Mouse (Mus musculus) heart, embryonic 15.5 days (tissue): ENCODE results near the gene Exoc8. TPM values are rescaled to one million over a fixed set of nuclear protein-coding genes. Genes with fewer than 3 reads are reported as not detected.

Experiments
- ATAC-seq: fragments of 200-750 bp; cut with Nextera tagmentation; replicated peaks from 2 replicates; pipeline ENCODE4 v1.8.0; 2017; ENCODE audit warnings: low read depth, moderate TSS enrichment; ENCODE audit not compliant: insufficient number of reproducible peaks, insufficient read depth, low FRiP score
- H3K27ac ChIP-seq: fragments of 300-500 bp; sonication (generic); 2 replicates; pipeline ENCODE4 v1.5.1; 2015; ENCODE audit warnings: mild to moderate bottlenecking, inconsistent platforms
- H3K27me3 ChIP-seq: fragments of 300-500 bp; sonication (generic); 2 replicates; pipeline ENCODE4 v1.6.1; 2015; ENCODE audit warnings: inconsistent platforms
- H3K36me3 ChIP-seq: fragments of 300-500 bp; sonication (generic); 2 replicates; pipeline ENCODE4 v1.6.1; 2015; ENCODE audit warnings: mild to moderate bottlenecking, inconsistent platforms
- H3K4me1 ChIP-seq: fragments of 300-500 bp; sonication (generic); replicated peaks from 2 replicates; pipeline ENCODE4 v1.6.1; 2015; ENCODE audit warnings: inconsistent platforms
- H3K4me2 ChIP-seq: fragments of 300-500 bp; sonication (generic); 2 replicates; pipeline ENCODE4 v1.6.1; 2015; ENCODE audit warnings: inconsistent platforms, mild to moderate bottlenecking, moderate library complexity
- H3K4me3 ChIP-seq: fragments of 300-500 bp; sonication (generic); 2 replicates; pipeline ENCODE4 v1.5.1; 2015; ENCODE audit warnings: mild to moderate bottlenecking, inconsistent platforms
- H3K9ac ChIP-seq: fragments of 300-500 bp; sonication (generic); 2 replicates; pipeline ENCODE4 v1.6.1; 2015; ENCODE audit warnings: mild to moderate bottlenecking, inconsistent platforms
- H3K9me3 ChIP-seq: fragments of 300-500 bp; sonication (generic); replicated peaks from 2 replicates; pipeline ENCODE4 v1.6.1; 2016; ENCODE audit warnings: inconsistent platforms
- WGBS: fragments of 180-500 bp; shearing (Covaris S2); methylation state at CpG from one replicate; pipeline ENCODE4 v1.1.7; 2015; ENCODE audit warnings: mixed read lengths; 5-methylcytosine and 5-hydroxymethylcytosine counted together
- polyA plus RNA-seq: library from polyadenylated mRNA; unstranded; fragments of >200 nt; fragmentation: Nextera tagmentation; extraction: Ambion mirVana; gene quantifications from 2 replicates; pipeline ENCODE4 v1.2.1, GENCODE M21; 2015

Exoc8 gene
- polyA plus RNA-seq, 1 experiment from 2014 or later = 6.5 TPM

DNA sequence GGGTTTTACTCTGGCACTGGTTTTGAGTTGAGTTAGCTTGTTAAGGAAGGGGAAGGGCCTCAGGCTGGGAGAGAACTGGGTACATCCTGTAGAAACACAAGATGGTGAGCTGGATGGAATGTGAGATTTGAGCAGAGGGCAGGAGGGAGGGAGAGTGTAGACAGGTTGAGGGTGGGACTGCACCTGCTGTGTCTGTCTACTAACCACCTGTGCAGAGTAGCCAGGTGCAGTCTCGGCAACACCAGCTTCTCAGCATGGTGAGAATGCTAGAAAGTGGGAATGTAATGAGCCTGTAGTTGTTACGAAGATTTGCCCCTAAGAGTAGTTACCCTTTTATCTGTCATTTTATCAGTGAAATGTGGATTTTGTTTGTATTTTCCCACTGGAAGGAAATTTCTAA is 8.0 kb upstream of the Exoc8 start:
- Histone ChIP-seq H3K4me2 (no peak overlapping the region), H3K9me3 (no peaks in the 10 kb centered on the region), H3K4me3 (no peak overlapping the region), H3K27me3 (no peaks in the 10 kb centered on the region), H3K4me1 (peaks cover 12% of the 10 kb centered on the region), H3K27ac (no peak overlapping the region), H3K36me3 (peaks cover 67% of the 10 kb centered on the region), H3K9ac (no peak overlapping the region)
- ATAC-seq = no peak
- 87% methylated on average over 2 of the region's 2 CpGs for WGBS

DNA sequence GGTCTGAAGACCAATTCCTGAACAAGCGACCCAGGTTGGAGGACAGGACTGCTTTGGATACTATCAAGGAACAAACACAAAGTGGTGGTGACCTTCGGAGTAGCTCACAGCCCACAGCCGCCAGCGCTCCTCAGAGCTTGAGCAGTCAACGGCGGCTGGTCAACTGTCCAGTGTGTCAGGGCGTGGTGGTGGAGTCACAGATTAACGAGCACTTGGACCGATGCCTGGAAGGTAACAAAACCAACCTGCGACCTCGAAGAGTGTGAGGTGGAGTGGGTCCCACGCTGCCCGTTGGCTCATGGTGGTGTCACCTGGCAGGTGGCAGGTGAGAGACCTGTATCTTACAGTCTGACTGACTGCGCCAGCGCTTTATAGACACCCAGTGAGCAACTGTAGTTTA is 5.7 kb upstream of the Exoc8 start:
- H3K27ac ChIP-seq = no peak overlapping the region
- H3K9me3 ChIP-seq = no peaks in the 10 kb centered on the region
- H3K27me3 ChIP-seq = no peaks in the 10 kb centered on the region
- no peak overlapping the region for H3K4me2 ChIP-seq
- no peak for ATAC-seq
- H3K4me1 ChIP-seq = peaks cover 14% of the 10 kb centered on the region
- no peak overlapping the region for H3K9ac ChIP-seq
- H3K36me3 ChIP-seq = peaks cover 74% of the 10 kb centered on the region
- no peak overlapping the region for H3K4me3 ChIP-seq
- WGBS = 91% methylated on average over 15 of the region's 15 CpGs

DNA sequence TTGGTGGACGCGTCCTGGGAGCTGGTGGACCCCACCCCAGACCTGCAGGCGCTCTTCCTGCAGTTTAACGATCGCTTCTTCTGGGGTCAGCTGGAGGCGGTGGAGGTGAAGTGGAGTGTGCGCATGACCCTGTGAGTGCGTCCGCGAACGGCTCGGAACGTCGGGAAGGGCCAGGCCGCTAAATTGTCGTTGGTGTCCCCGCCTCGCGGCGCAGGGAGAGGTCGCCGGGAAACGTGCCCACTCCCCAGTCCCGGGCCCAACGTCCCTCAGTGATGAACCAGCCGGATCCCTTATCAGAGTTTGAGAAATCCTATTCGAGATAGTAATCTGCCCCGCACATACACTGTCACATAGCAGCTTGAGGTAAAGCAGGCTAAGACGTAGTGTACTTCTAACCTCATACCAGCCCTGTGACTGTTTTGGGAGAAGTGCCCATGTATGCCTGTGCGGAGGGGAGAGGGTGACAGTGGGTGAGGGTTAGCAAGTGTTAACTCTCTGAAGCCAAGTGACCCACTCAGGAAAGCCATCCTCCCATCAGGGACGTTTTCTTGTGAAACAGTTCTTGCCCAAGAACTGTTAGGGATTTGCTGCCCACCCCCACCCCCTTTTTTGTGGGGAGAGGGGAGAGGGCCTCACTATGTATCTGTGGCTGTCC is 873 bp upstream of the Exoc8 start:
- Histone ChIP-seq H3K27me3 (no peaks in the 10 kb centered on the region), H3K4me3 (peak overlapping the region; percentile 93), H3K4me1 (peaks cover 35% of the 10 kb centered on the region), H3K4me2 (peak overlapping the region; percentile 97), H3K36me3 (peaks cover 50% of the 10 kb centered on the region), H3K9ac (peak overlapping the region; percentile 87), H3K27ac (peak overlapping the region; percentile 70), H3K9me3 (no peaks in the 10 kb centered on the region)
- no peak for ATAC-seq
- 4% methylated on average over 31 of the region's 31 CpGs for WGBS

DNA sequence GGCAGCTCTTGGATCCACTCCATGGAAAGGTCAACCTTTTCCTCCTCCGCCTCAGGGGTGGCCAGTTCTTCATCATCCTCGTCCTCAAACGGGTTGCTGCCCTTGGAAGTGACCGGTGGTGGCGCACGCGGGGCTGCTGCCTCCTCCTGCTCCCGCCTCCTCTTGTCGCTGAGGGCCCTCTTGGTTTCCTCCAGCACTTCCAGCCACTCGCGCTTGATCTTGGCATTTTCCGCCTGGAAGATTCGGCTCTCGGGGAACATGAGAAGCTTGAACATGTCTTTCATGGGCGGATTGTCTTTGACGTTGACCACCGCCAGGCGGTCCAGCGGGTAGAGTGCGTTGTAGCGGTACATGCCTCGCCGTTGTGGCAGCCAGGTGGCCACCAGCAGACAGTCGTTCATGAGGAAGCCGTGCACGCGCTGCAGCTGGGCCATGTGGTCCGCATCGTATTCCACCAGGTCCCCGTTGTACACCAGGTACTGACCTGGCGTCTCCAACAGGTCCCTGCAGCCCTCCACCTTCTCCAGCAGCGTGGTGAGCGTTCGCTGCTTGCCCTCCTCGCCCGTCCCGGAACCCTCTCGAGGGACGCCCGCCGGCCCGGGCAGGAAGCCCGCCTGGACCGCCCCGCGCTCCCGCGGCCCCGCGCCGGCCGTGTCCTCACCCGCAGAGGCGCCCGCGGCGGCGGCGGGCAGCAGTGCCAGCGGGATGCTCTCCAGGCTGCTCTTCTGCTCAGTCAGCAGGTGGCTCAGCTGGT is 696 bp downstream of the Exoc8 start:
- Histone ChIP-seq H3K4me1 (peaks cover 35% of the 10 kb centered on the region), H3K36me3 (peaks cover 35% of the 10 kb centered on the region)
- WGBS = under 1% methylated on average over 60 of the region's 60 CpGs

DNA sequence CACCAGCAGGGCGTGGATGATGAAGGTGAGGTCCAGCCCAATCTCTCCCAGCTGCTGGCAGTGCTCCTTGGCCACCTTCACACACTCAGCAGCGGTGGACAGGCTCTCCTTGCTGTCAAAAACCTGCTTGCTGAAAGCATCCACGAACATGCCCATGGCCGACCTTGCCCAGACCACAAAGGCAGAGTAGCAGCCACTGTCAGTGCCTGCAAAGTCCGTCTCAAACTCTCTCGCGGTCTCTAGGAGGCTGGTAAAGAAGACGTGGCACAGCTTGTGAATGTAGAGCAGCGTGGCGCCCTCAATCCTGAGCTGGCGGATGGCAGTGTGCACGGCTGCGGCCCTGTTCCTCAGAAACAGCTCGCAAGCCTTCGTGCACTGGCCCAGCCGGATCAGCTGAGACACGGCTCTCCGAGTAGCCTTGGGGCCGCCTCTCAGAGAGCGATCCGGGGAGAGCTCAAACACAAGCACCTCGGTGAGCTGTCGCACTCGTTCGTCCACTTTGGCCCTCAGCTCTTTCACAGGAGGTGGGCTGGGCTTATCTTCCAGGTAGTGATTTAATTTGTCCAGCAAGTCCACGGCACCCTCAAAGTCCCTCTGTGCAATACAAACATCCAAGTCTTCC is 1.4 kb downstream of the Exoc8 start:
- no peak for ATAC-seq
- Histone ChIP-seq H3K4me2 (peak overlapping the region; percentile 97), H3K9ac (0 out of 2 replicates have a peak overlapping the region, but pooled peaks have one; percentile 2), H3K4me1 (peaks cover 35% of the 10 kb centered on the region), H3K4me3 (peak overlapping the region; percentile 93), H3K27ac (peak overlapping the region; percentile 85), H3K9me3 (no peaks in the 10 kb centered on the region), H3K27me3 (no peaks in the 10 kb centered on the region), H3K36me3 (peaks cover 38% of the 10 kb centered on the region)
- 78% methylated on average over 26 of the region's 26 CpGs for WGBS

More for the DNA sequence above, 696 bp downstream of the Exoc8 start:
- peak overlapping the region; percentile 89 for H3K9ac ChIP-seq
- no peaks in the 10 kb centered on the region for H3K9me3 ChIP-seq
- ATAC-seq = peak; percentile 19
- no peaks in the 10 kb centered on the region for H3K27me3 ChIP-seq
- peak overlapping the region; percentile 97 for H3K4me2 ChIP-seq
- peak overlapping the region; percentile 85 for H3K27ac ChIP-seq
- H3K4me3 ChIP-seq = peak overlapping the region; percentile 93

DNA sequence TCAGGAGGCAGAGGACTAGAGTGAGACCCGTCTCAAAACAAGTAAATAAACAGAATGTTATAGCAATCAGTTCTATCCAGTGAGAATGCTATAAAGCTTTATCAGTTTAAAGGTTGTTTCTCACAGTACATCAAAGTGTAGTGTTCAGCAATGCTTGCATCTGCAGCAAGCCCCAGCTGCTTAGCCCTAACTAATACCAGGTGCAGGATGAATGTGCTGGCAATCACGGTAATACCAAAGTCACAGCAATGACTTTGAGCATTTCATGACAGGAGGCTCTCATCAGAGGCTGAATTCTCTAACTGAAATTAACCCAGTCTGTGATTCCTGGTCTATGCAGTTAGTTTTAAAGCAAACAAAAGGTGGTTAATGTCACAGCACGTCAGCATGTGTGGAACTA is 4.9 kb downstream of the Exoc8 start:
- no peak overlapping the region for H3K27ac ChIP-seq
- no peak overlapping the region for H3K4me2 ChIP-seq
- 65% methylated on average over 3 of the region's 3 CpGs for WGBS
- peaks cover 26% of the 10 kb centered on the region for H3K4me1 ChIP-seq
- no peak overlapping the region for H3K4me3 ChIP-seq
- H3K27me3 ChIP-seq = no peaks in the 10 kb centered on the region
- no peak for ATAC-seq
- peaks cover 50% of the 10 kb centered on the region for H3K36me3 ChIP-seq
- no peaks in the 10 kb centered on the region for H3K9me3 ChIP-seq
- no peak overlapping the region for H3K9ac ChIP-seq

DNA sequence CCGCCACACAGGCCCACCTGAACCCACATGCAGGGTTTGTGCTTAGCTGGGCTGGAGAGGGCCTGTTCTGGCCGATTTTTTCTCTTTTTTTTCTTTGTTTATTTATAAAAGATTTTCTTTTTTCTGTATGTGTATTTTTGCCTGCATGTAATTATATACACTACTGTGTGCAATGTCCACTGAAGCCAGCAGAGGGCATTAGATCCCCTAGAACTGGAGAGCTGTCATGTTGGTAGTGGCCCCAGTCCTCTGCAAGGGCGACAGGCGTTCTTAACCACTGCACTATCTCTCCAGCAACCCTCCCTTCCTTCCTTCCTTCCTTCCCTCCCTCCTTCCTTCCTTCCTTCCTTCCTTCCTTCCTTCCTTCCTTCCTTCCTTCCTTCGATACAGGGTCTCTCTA is 9.1 kb downstream of the Exoc8 start:
- ATAC-seq = no peak
- H3K27ac ChIP-seq = no peak overlapping the region
- H3K4me2 ChIP-seq = no peak overlapping the region
- H3K4me3 ChIP-seq = no peak overlapping the region
- H3K36me3 ChIP-seq = peaks cover 78% of the 10 kb centered on the region
- H3K9me3 ChIP-seq = no peaks in the 10 kb centered on the region
- H3K4me1 ChIP-seq = no peaks in the 10 kb centered on the region
- no peaks in the 10 kb centered on the region for H3K27me3 ChIP-seq
- no peak overlapping the region for H3K9ac ChIP-seq
- WGBS = 97% methylated on average over 5 of the region's 5 CpGs

DNA sequence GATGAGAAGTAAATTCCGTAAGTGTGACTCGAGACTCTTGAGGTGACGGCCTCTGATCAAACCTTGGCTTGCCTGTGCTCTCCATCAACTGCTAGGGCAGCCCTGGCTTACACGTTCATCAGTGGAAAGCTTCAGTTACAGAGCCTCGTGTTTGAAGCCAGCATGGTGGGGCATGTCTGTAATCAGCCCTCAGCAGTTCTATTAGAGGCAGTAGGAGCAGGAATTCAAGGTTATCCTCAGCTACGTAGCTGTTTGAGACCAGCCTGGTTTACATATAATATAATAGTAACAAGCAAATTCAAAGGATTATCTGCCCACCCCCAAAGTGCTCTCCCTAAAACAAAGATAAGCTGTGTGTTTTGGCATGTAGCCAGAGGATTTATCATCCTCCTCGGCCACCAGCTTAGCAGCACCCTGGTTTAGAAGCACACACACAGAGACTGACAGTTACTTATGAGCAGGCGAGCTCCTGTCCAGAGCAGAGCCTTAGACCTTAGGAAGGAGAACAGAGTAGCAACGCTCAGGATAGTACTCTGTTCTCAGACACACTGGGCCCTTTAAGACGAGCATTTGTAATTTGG is 18.5 kb downstream of the Exoc8 start:
- ATAC-seq = no peak
- Histone ChIP-seq H3K36me3 (peaks cover 85% of the 10 kb centered on the region), H3K4me1 (peaks cover 3% of the 10 kb centered on the region; the same call in 1 of the 2 replicates), H3K4me3 (no peak overlapping the region), H3K27me3 (no peaks in the 10 kb centered on the region), H3K9me3 (no peaks in the 10 kb centered on the region), H3K4me2 (no peak overlapping the region), H3K9ac (no peak overlapping the region), H3K27ac (no peak overlapping the region)
- WGBS = 45% methylated on average over 10 of the region's 10 CpGs

DNA sequence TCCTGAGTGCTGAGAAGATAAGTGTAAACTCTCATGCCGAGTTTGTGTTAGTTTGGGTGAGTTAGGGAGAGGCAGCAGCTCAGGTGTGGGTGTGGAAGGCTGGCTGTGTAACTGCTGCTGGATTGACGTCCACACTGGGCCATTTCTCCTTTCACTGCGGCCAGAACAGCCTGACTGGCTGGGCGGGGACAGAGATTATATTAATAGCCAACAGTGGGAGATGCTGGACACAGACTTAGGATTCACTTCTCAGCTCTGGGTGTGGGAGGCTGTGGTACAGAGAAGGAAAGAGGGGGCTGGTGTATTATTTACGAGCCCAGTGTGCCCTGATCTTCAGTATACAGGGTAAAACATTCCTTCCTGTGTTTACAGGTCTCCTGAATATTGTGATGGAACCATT is 19.4 kb downstream of the Exoc8 start:
- H3K9me3 ChIP-seq = no peaks in the 10 kb centered on the region
- no peaks in the 10 kb centered on the region for H3K27me3 ChIP-seq
- peaks cover 85% of the 10 kb centered on the region for H3K36me3 ChIP-seq
- peaks cover 3% of the 10 kb centered on the region; the same call in 1 of the 2 replicates for H3K4me1 ChIP-seq
- H3K27ac ChIP-seq = no peak overlapping the region
- H3K9ac ChIP-seq = no peak overlapping the region
- no peak overlapping the region for H3K4me3 ChIP-seq
- no peak overlapping the region for H3K4me2 ChIP-seq
- ATAC-seq = no peak
- 73% methylated on average over 5 of the region's 5 CpGs for WGBS

DNA sequence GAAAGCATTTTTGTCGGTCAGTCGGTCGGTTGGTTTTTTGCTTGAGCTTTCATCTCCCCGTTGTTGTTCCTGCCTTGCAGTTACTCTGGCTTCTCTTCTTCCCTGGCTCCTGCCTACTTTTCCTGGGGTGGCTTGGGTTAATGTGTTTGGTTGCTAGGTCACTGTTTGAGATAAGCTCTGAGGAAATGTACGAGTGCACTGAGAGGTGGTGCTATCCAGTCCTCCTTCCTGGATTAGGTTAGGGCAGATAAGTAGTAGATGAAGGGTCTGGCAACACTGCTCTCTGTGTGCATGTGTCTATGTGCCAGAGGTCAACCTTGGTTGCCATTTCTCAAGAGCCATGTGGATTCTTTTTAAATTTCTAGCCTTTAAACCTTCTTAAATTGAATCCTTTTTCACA is 24.8 kb downstream of the Exoc8 start:
- H3K9me3 ChIP-seq = no peaks in the 10 kb centered on the region

DNA sequence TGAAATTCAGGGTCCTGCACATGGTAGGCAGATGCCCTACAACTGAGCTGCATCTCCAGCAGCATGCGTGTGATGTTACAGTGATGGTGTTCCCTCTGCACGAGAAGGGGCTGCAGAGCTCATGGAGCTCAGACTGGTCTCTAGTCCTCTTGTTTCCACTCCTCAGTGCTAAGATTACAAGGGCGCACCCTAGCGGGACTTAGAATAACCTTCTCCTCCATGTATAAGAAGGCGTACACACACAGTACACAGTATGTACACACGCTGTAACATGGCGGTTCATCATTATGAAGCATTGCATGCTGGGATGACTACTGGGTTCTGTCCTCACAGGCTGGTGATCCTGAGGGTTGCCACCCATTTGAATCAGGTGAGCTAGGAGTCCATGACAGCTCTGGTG is 25.4 kb downstream of the Exoc8 start:
- ATAC-seq = no peak
- Histone ChIP-seq H3K4me3 (no peak overlapping the region), H3K36me3 (peaks cover 46% of the 10 kb centered on the region), H3K27me3 (no peaks in the 10 kb centered on the region), H3K9ac (no peak overlapping the region), H3K4me1 (peaks cover 29% of the 10 kb centered on the region), H3K9me3 (no peaks in the 10 kb centered on the region), H3K27ac (no peak overlapping the region), H3K4me2 (no peak overlapping the region)
- 91% methylated on average over 7 of the region's 7 CpGs for WGBS

More for the DNA sequence above, 24.8 kb downstream of the Exoc8 start:
- no peak overlapping the region for H3K9ac ChIP-seq
- H3K4me2 ChIP-seq = no peak overlapping the region
- H3K4me1 ChIP-seq = peaks cover 23% of the 10 kb centered on the region
- peaks cover 51% of the 10 kb centered on the region for H3K36me3 ChIP-seq
- no peak overlapping the region for H3K27ac ChIP-seq
- no peaks in the 10 kb centered on the region for H3K27me3 ChIP-seq
- ATAC-seq = 0 out of 2 replicates have a peak, but pooled peaks have one; percentile 47
- H3K4me3 ChIP-seq = no peak overlapping the region
- 33% methylated on average over 5 of the region's 5 CpGs for WGBS
